Mouse (Mus musculus) leukemia stem cell, adult 10-12 weeks (primary cell): ENCODE data around the gene Bub3. TPM values are rescaled to one million over a fixed set of nuclear protein-coding genes. Genes with fewer than 3 reads are reported as not detected.

Source experiments
- polyA plus RNA-seq: library from polyadenylated mRNA; stranded (reverse); fragments of >175 nt; gene quantifications from 2 replicates; pipeline ENCODE4 v1.2.3, GENCODE M21; 2012; ENCODE audit warnings: low replicate concordance

Gene Bub3
- polyA plus RNA-seq: 29.9 and 30.3 TPM in 2 replicates

GRCm38 (mm10) chr7:131559986-131560696 is at the start of gene Bub3:
Gene Bub3 (plus strand): TSS chr7:131560222.

GRCm38 (mm10) chr7:131542115-131542871 is 17.7 kb upstream of the Bub3 start, which contains the start of gene Hmx3:
Gene Hmx3 (plus strand): TSS chr7:131542867.

GRCm38 (mm10) chr7:131548473-131548872 is 11.5 kb upstream of the Bub3 start, which contains the start of gene Hmx2:
Gene Hmx2 (plus strand): TSS chr7:131548773.

Other genes with a start within 250 kb of the Bub3 start
- gene Cuzd1, start 237.9 kb upstream of the Bub3 start, polyA plus RNA-seq: not detected in 2 replicates
- not detected in 2 replicates for gene Fam24b, start 230.7 kb upstream of the Bub3 start, polyA plus RNA-seq
- not detected in 2 replicates for gene Fam24a, start 226.4 kb upstream of the Bub3 start, polyA plus RNA-seq
- gene 2310057M21Rik, start 197.5 kb upstream of the Bub3 start, polyA plus RNA-seq: 14.2 and 14.3 TPM in 2 replicates
- 13.3 and 14.2 TPM in 2 replicates for gene Pstk, start 189.1 kb upstream of the Bub3 start, polyA plus RNA-seq
- gene Ikzf5, start 149.7 kb upstream of the Bub3 start, polyA plus RNA-seq: 3.1 and 21.8 TPM in 2 replicates
- gene Acadsb, start 149.6 kb upstream of the Bub3 start, polyA plus RNA-seq: 0.64 and 3.5 TPM in 2 replicates
- not detected in 2 replicates for gene Hmx3, start 17.4 kb upstream of the Bub3 start, polyA plus RNA-seq
- 0.69 TPM in 1 of 2 replicates, not detected in the other for gene Hmx2, start 11.4 kb upstream of the Bub3 start, polyA plus RNA-seq